Mouse (Mus musculus) c-Kit-positive CD71-positive TER-119-negative erythroid progenitor cells, embryonic 14.5 days (primary cell): ENCODE data around the gene Pigk.

Source experiments
- DNase-seq: peaks from one replicate; pipeline ENCODE4 v3.0.0-alpha.2; 2013; ENCODE audit warnings: low read depth

Pigk gene

DNA sequence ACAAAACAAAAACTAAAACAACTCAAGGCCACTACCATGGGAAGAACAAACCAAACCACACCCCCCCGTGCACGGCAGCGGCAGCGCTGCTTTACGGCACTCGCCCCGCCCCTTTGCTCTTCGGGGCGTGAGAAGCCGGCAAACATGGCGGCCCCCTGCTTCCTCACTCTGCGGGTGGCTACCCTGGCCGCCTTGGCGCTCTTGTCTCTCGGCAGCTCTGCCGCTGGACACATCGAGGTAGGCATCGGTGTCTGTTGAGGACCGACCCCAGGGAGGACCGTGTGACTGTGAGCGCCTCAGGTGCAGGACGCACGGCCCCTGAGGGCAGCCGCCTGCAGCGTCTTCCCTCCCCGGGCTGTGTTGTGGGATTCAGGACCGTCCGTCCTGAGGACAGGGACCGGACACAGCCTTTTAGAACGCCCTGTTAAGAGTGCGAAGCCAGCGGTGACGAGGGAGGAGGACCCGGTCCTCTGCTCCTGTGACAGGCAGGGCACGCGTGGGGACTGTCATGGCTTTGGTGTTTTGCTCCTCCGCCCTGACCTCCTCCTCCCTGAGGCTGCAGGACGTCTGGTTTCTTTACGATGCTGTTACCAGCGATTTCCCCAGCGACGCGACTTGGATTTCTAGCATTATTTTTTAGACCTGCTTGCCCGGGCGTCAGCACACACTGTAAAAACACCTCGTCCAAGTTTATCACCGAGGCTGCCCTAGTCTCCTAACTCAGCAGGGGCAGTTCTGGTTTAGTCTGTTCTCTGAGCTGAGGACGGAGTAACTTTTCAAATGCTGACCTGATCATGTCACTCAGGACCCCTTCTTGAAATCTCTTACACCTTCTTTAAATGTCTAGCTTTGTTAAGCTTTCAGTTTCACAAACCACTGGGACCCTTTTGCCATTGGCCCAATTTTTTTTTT lies at the start of gene Pigk:
TSS of gene Pigk (plus strand) at position 110 of the 912 bp plus-strand sequence.
- DNase-seq = peak; percentile 87

DNA sequence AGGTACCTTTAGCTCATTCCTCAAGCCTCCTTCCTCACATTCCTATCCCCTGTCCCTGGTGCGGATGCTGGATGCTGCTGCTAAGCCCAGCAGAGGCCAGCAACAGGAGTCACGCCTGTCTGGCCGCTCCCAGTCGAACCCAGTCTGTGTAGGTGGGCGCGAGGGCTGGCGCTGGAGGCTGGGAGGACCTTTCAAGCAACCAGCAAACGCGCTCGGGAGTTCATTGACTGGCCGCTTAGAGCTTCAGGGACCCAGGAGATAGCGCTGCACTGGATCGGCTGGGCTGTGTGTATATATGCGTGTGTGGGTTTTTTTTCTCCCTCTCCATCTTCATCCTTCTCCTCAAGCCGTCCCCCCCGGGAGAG lies 46.9 kb upstream of the Pigk start:
- no peak for DNase-seq

GRCm38 (mm10) chr3:152667356-152668211 lies 46.3 kb upstream of the Pigk start:
- DNase-seq = no peak

DNA sequence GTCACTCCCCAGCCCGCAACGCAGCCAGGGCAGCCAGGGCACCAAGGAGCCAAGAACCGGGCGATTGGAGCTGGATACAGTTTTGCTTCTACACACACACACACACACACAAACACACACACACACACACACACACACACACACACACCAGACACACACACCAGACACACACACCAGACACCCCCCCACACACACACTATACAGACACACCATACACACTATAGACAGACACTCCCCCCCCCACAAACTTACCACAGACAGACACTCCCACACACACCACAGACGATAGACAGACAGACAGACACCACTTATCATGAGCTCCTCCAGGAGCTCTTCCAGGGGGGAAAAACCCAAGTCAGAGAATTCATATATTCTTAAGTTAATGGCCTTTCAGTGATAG lies 45.7 kb upstream of the Pigk start, which contains the start of gene Ak5:
TSS of gene Ak5 (minus strand) at position 122 of the 400 bp plus-strand sequence.
- no peak for DNase-seq

DNA sequence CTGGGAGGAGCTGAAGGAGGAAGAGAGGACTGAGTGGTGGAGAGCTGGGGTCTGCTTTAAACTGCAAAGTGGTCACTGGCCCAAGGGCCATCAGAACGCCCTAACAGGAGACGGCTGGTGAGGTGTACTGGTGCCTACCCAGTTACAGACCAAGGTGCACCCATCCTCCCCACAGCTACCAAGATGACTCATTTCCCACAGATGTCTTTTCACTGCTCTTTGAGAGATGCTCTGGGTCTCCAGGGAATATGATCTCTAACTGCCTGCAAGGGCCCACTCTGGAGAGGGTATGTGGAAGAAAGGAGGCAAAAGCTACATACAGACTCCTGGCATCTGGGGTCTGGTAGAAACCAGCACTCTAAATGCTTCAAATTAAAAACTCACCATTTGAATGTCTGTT lies 45.1 kb upstream of the Pigk start:
- DNase-seq = no peak

DNA sequence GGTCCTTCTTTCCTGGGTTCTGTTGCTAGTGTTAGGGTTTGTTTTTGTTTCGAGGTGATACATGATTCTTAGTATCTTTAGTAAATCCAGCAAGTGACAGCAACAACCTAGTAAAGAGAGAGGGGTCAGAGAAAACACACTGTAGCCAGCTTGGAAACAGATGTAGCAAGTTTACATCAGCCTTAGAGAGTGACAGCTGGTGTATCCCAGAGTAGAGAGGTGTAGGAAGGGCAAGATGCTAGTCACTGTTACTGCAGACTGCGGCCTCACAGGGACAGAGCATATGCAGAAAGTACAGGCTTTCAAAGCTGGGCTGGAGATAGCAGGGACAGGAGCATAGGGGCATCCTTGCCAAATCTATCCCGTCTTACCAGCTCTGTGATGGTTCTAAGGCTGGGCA lies 44.1 kb upstream of the Pigk start:
- DNase-seq = no peak

GRCm38 (mm10) chr3:152674663-152675062 lies 39.2 kb upstream of the Pigk start:
- peak; percentile 7 for DNase-seq

DNA sequence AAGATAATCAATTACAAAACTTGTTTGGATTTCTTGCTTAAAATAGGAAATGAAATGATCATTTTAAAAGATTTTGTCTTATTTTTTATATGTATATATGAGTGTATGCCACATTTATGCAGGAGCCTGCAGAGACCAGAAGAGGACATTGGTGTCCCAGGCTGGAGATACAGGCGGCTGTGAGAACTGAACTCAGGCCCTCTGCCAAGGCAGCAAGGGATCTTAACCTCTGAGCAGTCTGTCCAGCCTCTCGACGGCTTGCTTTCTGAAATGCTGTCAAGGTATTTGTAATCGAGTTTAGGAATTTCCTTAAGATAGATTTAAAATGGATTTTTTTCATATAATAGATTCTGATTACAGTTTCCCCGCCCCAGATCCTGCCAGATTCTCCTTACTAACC lies 25.4 kb upstream of the Pigk start:
- no peak for DNase-seq

DNA sequence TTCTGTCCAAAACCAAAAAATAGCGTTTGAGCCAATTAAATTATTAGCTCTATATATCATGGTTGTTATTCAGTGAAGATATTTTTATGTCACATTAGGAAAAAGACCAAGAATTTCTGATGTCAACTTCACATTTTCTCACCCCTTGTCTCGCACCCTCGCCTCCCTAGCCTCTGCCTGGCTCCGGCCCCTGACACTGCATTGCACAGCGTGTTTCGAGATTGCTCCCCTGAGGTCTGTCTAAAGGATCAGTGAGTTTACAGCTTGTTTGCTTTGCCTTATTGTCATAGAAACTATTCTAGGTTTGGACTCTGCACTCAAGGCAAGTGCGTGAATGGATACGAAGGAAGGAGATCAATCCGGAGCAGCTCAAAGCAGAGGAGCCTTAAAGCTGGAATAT lies 24.8 kb upstream of the Pigk start:
- DNase-seq = no peak

- DNase-seq = no peak
Observed at GRCm38 (mm10) chr3:152694950-152695349, 18.9 kb upstream of the Pigk start.

- DNase-seq = no peak
Observed at GRCm38 (mm10) chr3:152698017-152698416, 15.9 kb upstream of the Pigk start.

DNA sequence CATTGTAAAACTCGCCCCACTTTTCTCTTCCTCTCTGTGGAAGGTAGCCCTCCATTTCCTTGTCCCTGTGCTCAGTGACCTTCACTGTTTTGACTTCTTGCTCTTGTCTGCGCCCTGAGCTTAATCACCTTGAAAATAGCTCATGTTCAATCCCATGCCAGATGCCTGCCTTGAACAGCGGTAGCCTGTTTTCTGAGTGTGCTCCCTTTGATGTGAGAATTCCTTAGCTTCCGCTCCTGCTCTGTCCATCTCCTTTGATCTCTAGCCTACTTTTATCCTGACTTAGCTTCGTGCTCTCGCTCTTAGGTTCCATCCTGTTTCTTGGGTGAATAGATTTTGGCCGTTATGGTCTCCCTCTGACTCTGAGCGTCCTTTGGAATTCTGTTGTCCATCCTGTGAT lies 14.6 kb upstream of the Pigk start:
- DNase-seq = no peak

- peak; percentile 48 for DNase-seq
Observed at GRCm38 (mm10) chr3:152701536-152701935, 12.4 kb upstream of the Pigk start.

GRCm38 (mm10) chr3:152702274-152702843 lies 11.5 kb upstream of the Pigk start:
- no peak for DNase-seq

DNA sequence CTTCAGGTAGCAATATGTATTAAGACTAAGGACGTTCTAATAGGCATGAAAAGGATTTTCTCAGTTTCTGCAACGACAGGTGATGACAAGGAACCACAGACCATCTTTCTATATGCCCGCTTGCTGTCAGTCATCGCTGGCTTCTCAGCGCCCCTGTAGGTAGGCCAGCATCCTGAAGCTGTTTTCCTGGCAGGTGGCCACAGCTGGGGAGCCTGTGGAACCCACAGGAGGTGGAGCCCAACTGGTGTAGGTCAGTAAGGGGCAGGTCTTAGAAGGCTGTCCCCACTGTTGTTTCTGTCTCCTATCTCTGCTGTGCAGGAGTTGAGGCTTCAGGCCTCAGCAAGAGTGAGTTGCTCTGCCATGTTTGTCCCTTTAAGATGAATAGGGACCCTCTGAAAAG lies 8.1 kb upstream of the Pigk start:
- no peak for DNase-seq

- DNase-seq = no peak
Observed at GRCm38 (mm10) chr3:152706901-152707300, 7.0 kb upstream of the Pigk start.

GRCm38 (mm10) chr3:152707321-152707823 lies 6.5 kb upstream of the Pigk start:
- DNase-seq = no peak

DNA sequence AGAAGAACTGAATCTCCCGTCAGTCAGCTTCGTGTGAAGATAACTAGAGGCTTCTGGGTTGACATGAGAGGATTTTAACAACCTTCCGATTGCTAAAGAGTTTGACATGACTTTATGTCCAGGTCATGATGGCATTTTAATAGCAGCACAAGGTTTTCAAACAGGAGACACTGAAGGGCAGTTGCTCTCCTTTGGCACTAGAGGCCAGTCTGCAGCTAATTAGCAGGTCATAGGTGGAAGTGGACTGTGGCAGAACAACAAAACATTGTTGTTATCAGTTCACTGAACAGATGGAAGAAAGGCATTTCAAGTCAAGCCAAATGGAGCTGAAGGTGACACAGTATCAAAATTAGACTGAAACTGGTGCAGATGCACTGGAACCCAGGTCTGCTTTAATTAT lies 4.0 kb upstream of the Pigk start:
- DNase-seq = no peak

- no peak for DNase-seq
Observed at GRCm38 (mm10) chr3:152712957-152713356, 943 bp upstream of the Pigk start.

DNA sequence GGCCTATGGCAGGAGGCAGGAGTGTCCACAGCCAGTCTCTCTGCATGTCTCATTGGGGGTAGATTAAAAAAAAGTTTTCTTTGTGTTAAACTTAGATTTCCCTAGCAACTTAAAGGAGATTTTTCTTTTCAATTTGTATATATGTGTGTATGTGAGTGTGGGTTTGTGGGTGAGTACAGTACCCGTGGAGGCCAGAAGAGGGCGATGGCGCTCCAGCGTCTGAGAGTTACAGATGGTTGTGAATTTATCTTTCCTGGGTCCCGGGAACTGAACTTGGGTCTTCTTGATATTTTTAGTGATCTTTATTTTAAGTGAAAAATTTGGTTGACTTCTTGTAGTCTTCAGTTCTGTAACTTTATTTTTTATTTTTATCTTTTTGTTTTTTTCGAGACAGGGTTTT lies 7.4 kb downstream of the Pigk start:
- DNase-seq = no peak

DNA sequence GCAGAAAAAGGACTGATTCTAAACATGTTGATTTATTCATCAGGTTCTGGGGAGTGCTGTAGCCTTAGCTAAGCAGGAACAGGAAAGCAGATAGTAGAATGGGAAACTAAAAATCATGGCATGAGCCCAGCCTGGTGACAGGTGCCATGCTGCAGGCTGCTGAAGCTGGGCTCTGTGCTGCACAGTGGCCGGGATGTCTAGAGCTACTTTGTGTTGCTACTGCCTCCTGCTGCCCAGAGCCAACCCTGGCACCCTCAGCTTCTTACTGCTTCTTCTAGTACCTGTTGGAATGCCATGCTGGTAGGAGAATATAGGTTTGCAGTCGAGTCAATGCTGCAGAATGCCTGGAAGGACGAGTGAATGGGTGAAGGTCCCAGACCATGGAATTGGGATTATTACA lies 8.9 kb downstream of the Pigk start:
- no peak for DNase-seq

GRCm38 (mm10) chr3:152724446-152724845 lies 10.5 kb downstream of the Pigk start:
- DNase-seq = no peak

DNA sequence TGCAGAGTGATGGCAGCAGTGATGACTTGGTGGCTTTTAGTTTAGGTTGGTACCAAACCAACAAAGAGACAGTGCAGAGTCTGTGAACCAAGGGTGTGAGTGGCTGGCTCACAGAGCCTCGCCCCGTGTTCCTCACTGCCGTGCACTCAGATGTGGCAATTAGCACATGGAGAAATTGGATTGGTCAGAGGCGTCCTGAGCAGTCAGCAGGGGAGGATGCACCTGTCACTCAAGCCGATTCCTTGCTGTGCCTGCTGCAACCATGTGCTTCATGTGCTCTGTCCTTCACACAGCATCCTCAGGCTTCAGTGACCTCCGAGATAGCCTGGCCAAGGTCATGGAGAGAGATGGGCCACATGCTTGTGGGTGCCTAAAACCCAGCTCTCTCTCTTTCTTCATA lies 14.3 kb downstream of the Pigk start:
- DNase-seq = no peak
